Comparison of ENCODE assay signal across 11 mouse cellular contexts in the genomic region with DNA sequence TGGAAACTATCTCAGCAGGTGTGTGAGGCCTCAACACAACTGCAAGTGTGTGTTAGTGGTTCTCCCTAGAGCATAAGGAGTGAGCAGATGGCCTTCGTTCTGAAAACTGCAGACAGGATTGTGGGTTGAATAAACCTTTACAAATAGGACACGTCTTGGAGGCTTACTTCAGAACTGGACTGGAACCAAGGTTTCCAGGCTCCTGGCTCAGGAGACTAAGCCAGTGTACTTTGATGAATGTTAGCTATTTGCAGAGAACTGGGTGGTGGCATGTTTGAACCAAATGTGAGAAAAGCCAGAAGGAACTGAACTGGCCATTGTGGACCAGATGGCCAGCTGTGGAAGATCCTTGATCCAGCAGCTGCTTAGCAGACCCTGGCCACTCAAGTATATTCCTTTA. TPM values are rescaled to one million over a fixed set of nuclear protein-coding genes. Genes with fewer than 3 reads are reported as not detected.
A peak's percentile ranks its signal among the peaks of the same experiment; 100 is the strongest.
DNase-seq lines count a peak whose midpoint lies in the region; ATAC-seq lines count a peak whose summit lies in the region.
"Had no signal": no experiment of that assay in that cellular context is flagged by ENCODE, and none has a peak within 500 bp of the region (broad histone marks: within the 10 kb centered on the region; RNA-seq: fewer than 3 reads in every experiment).

No protein-coding gene starts in this region.

- no peaks in the 10 kb centered on the region for H3K27me3 ChIP-seq in hindbrain, embryonic 12.5 days
- H3K27me3 ChIP-seq: kidney, embryonic 15.5 days had no signal

- 67% methylated on average over 2 of the region's 2 CpGs for WGBS in hindbrain, embryonic 12.5 days

- no peak overlapping the region for H3K9ac ChIP-seq in hindbrain, embryonic 12.5 days
- H3K9ac ChIP-seq: kidney, embryonic 15.5 days had no signal

- ATAC-seq in cerebellum, adult (ENCODE audit: insufficient number of reproducible peaks, low FRiP score, low TSS enrichment), result no peak
- no peak for ATAC-seq in hindbrain, embryonic 12.5 days (ENCODE audit: low FRiP score)

- peak overlapping the region; percentile 46 for H3K27ac ChIP-seq in hindbrain, embryonic 12.5 days
- H3K27ac ChIP-seq: kidney, embryonic 15.5 days had no signal

- H3K36me3 ChIP-seq in hindbrain, embryonic 12.5 days, result peaks cover 19% of the 10 kb centered on the region

- no peak overlapping the region for H3K4me2 ChIP-seq in hindbrain, embryonic 12.5 days (replicated peaks)
- H3K4me2 ChIP-seq: kidney, embryonic 15.5 days had no signal

- peaks cover 25% of the 10 kb centered on the region for H3K4me1 ChIP-seq in hindbrain, embryonic 12.5 days
- H3K4me1 ChIP-seq: kidney, embryonic 15.5 days had no signal

- H3K4me3 ChIP-seq in hindbrain, embryonic 12.5 days, result no peak overlapping the region
- H3K4me3 ChIP-seq: kidney, embryonic 15.5 days had no signal

- no peaks in the 10 kb centered on the region for H3K9me3 ChIP-seq in hindbrain, embryonic 12.5 days (replicated peaks)
- H3K9me3 ChIP-seq: kidney, embryonic 15.5 days had no signal

- peak; percentile 68 for DNase-seq in cerebellum, adult 9-10 months
- peak; percentile 80 for DNase-seq in layer of hippocampus, adult 9-11 months
- DNase-seq in layer of hippocampus, postnatal 36 days, result no peak
- DNase-seq in Muller cell, postnatal 12 days (ENCODE audit: inconsistent ontology term), result peak; percentile 41
- no peak for DNase-seq in kidney, adult 8-10 months
- no peak for DNase-seq in spleen, adult 12 weeks (ENCODE audit: low spot score)

RNA-seq across cellular contexts. Expression of gene 1700003F12Rik, which starts 8.6 kb away (rescaled TPM):
- total RNA-seq in layer of hippocampus, postnatal 36 days (2021), result under 1 TPM in 1 of 2 experiments, not detected in 1; 0.99 TPM
- 1.4 and 3.2 TPM in 2 replicates for polyA plus RNA-seq in hindbrain, embryonic 12.5 days (2016; fragmentation: Nextera tagmentation; extraction: Ambion mirVana)
- total RNA-seq: gastrocnemius, adult 18-20 months had no signal

RNA-seq across cellular contexts. Expression of gene Actl10, which starts 13.3 kb away (rescaled TPM):
- total RNA-seq in layer of hippocampus, postnatal 36 days (2021), result not detected
- polyA plus RNA-seq in hindbrain, embryonic 12.5 days (2016; fragmentation: Nextera tagmentation; extraction: Ambion mirVana), result 0.92 and 0.96 TPM in 2 replicates
- total RNA-seq: gastrocnemius, adult 18-20 months had no signal
- polyA plus RNA-seq: liver, embryonic 16.5 days had no signal

RNA-seq across cellular contexts. Expression of gene Necab3, which starts 20.4 kb away (rescaled TPM):
- total RNA-seq in layer of hippocampus, postnatal 36 days (2021), result 10 to 100 TPM; 26.8 to 28.6 TPM
- 11.6 and 12.3 TPM in 2 replicates for polyA plus RNA-seq in hindbrain, embryonic 12.5 days (2016; fragmentation: Nextera tagmentation; extraction: Ambion mirVana)

RNA-seq across cellular contexts. Expression of gene E2f1, which starts 31.4 kb away (rescaled TPM):
- 1 to 10 TPM; 4.9 to 5.8 TPM for total RNA-seq in layer of hippocampus, postnatal 36 days (2021)
- 25.0 and 30.7 TPM in 2 replicates for polyA plus RNA-seq in hindbrain, embryonic 12.5 days (2016; fragmentation: Nextera tagmentation; extraction: Ambion mirVana)

Comparison
In these comparisons a context has a peak if more than half of its experiments do, and no peak if none do; other contexts are left out.
1. DNase-seq: peak in cerebellum, adult 9-10 months (single experiment), layer of hippocampus, adult 9-11 months (single experiment) and Muller cell, postnatal 12 days (single experiment); none in layer of hippocampus, postnatal 36 days (0 of 2), kidney, adult 8-10 months (0 of 2) and spleen, adult 12 weeks (single experiment).